Mouse (Mus musculus) erythroblast, embryonic 14.5 days (primary cell): ENCODE measurements around the gene Tnfrsf11a.

Source experiments
- GATA1 ChIP-seq: IDR thresholded peaks from 2 replicates; pipeline ENCODE4 v1.6.1; 2012; ENCODE audit warnings: low read length, inconsistent platforms, mixed read lengths
- TAL1 ChIP-seq: IDR thresholded peaks from 3 replicates; pipeline ENCODE4 v1.6.1; 2012; ENCODE audit warnings: low read length, inconsistent platforms, mixed read lengths

DNA sequence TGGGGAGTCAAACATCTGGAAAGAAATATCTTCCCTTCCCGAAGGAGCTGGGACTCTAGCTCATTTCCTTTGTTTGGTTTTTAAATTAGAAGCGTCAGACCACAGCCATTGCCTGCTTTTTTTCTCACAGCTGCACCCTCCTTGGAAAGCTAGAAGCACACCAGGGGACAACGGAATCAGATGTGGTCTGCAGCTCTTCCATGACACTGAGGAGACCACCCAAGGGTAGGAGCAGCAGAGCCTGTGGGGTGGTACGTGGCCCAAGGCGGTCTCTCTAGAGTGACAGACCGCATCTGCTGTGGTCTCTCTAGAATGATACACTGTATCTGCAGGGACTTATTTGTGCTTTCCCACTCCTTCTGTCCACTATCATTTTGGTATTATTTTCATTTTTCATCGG lies 39.2 kb downstream of the Tnfrsf11a start:
- no peak for TF ChIP-seq TAL1
- no peak for TF ChIP-seq GATA1
